Mouse (Mus musculus) kidney, postnatal 10 days (tissue): Measurements from ENCODE around the gene Ppm1l.

Experiments
- DNase-seq: peaks from one replicate; pipeline ENCODE4 v3.0.0; 2021; ENCODE audit warnings: mixed read lengths

Ppm1l gene

DNA sequence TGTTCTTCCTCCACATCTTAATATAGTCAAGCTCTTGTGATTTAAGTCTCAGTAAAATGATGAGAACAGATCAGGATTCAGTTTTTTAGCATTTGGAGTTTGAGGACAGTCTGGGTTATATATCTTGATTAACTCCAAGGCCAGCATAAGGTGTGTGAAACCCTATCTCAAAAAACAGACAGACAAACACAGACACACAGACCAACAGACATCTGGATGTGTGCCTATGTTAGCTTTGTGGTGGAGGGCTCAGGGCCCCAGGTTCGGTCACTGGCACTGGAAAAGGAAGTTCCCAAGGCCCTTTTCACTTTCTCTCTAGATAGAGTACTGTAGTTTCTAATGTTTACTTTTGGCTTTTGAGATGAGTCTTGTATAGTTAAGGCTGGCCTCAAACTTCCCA is 23.8 kb downstream of the Ppm1l start:
- no peak for DNase-seq

DNA sequence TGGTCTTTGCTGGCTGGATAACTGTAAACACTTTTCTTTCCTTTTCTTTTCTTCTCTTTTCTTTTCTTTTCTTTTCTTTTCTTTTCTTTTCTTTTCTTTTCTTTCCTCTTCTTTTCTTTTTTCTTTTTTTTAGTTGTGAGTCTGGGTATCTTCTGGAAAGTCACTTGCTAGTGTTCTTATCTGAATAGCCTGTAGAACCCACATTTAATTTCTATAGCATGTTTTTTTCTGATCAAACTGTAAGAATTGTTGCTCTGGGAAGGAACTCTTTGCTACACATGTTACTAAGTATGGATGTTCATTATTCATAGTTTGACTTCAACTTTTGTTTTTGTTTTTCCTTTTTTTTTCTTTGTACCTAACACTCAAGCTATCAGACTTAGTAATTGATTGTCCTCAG is 24.3 kb downstream of the Ppm1l start:
- DNase-seq: no peak

DNA sequence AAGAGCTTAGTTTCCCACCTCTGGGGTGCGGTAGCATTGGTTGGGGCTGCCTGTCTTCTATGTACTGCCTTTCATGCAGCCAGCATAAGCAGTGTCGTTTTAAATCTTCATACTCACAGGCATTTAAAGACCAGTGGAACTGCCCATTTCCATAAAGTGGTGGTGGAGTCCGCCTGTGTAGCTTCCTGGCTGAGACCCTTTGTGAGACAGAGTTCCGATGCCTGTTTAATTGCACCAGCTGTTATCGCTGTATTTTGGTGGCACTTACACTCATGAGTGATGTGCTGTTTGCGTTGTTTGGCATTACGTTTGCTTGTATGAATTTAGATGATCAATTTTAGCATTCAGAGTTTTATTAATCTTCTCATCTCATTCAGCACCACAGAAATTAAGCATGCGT is 24.9 kb downstream of the Ppm1l start:
- DNase-seq: no peak

DNA sequence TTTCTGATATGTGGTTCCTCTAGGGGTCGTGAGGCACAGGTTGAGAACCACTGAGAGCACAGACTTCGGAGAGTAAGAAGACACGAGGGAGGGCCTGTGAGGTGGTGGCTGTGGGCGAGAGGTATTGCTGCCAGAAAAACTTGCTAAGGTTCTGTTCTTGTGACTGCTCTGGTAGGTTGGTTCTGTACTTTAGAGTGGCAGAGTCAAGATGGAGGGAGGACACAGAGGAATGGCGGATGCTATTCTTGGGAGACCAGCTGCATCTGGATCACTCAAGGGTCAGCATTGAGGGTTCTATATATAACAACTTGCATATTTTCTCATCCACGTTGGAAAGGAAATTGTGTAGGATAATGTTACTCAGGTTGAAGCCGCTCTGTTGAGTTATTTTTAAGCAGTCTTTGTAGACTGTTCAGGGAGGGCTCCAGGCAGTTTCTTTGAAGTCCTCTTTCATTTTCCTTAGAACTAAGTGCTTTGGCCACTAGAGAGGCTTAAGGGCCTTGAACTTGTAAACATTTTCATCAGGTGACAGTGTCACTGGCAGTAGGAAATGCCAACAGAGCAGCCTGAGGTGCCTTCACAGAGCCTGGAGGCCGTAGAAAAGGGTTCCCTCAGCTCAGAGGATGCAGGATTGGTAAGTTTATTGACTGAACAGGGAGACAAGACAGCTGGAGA is 25.7 kb downstream of the Ppm1l start:
- DNase-seq: no peak

DNA sequence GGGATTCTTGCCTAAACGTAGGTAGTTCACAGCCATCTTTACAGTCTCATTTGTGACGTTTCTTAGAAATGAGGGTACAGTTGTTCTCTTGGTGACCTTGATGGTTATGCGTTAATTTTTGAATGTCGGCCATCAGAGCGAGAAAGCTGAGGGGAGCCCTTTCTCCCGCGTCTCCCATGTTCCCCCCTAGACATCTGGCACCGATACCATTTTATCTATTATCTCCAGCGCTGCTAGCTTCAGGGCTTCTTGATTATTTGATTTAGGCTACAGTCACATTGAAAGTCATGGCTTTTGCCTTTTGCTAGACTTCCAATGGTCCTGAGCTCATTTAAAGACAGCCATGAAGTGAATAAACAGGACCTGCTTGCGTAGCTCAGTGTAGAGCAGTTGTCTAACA is 26.5 kb downstream of the Ppm1l start:
- DNase-seq: no peak

DNA sequence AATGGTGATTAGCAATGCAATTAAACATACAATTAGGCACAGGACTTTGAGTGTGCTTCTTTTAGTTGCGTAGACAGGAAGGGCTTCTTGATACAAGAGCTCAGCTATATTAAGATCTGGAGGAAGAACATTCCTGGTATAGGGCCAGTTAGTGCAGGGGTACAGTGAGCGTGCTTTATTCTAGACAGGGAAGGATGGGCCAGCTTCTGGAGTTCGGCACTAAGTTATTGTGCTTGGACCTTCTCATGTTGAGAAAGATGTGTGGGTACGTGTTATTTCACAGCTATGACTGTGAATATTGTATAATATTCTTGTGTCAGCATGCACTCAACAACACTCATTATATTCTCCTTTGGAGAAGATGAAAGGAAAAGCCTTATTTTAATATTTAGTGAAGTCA is 29.9 kb downstream of the Ppm1l start:
- DNase-seq: no peak

DNA sequence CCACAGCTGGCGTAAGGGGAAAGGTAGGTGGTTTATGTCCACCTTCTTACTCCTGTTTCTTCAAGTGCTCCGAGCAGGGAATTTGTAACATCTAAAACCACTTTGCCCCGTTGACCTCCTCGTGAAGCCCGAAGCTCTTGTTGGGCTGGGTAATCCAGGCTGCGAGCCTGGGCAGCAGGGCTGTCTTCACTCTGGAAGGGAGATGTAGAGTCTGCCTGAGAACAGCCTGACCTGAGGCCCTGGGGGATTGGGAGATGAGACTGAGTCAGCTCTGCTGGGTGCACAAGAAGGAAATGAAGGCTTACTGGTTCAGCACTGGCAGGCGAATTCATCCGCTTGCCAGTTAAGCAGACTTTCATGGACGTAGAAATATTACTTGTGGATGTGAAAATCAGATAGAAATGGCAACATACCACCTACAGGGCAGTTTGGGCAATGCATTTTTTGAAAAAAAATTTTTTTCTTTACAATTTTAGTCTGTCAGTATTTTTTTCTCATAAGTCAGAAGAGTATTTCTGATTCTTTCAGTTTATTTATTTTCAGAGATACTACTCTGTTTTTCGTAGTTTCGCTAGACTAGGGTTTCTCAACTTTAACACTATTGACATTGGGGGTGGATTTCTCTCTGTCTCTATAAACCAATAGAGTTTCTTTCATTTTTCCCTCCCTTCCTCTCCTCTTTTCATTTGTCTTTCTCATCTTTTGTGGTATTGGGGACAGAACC is 31.7 kb downstream of the Ppm1l start:
- DNase-seq: no peak

DNA sequence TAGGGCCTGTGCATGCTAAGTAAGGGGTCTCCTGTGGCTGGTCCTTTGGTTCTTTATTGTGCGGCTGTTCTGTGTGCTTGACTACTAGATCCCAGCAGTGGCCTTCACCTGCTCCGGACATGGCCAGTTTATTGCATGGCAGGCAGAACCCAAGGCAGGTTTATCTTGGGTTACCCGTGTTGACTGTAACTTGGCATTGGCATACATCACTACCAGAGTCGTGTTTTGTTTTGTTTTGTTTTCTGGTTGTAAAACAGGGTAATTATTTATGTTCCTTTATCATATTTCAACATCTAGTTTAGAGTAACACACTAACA is 32.2 kb downstream of the Ppm1l start:
- DNase-seq: no peak

DNA sequence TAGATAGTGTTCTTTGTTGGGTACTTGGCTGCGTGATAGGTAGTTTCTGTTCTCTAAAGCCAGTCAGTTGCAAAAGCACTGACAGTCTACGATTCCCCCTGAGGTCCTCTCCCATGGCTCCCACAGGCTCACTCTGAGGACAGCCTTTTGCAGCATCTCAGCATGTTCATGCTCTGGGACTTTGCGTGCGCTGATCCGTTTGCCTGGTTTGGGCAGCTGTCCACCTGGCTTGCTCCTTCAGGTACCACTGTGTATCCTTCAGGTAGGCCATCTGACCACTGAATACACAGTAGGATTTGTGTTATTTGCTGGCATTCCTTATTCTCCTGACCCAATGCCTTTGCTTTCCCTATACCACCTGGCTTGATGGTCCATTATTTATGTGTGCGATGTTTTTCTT is 33.3 kb downstream of the Ppm1l start:
- no peak for DNase-seq

DNA sequence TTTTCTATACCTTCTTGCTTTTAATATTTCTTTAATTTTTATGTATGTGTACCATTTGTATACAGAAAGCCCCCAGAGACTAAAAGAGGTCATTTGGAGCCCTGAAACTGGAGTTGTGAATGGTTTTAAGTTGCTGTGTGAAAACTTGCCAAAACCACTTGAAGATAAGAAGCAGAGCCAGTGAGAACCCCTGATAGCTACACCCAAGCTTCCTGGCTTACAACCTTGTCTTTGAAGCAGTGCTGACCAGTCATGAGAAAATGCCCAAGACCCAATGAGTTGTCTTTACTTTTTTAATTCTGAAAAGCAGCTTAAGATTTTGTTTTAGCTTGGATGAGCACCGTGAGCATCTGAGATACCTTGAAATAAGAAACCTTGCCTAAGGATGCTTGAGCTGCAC is 35.5 kb downstream of the Ppm1l start:
- DNase-seq: no peak

DNA sequence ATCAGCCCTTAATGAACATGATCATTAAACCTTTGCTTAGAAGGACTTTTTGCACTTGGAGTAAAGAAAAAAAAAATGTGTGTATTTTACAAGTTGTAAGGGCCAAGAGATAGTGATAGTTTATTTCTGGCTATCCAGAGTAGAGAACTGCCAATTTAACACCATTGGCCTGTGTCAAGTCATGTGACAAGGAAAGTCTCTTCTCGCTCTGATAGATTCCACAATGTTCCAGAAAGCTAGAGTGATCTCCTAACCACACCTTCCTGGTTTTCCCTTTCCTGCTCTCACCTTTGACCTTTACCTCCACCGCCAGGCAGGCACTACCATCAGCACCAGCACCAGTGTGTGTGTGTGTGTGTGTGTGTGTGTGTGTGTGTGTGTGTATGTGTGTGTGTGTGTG is 38.0 kb downstream of the Ppm1l start:
- no peak for DNase-seq

DNA sequence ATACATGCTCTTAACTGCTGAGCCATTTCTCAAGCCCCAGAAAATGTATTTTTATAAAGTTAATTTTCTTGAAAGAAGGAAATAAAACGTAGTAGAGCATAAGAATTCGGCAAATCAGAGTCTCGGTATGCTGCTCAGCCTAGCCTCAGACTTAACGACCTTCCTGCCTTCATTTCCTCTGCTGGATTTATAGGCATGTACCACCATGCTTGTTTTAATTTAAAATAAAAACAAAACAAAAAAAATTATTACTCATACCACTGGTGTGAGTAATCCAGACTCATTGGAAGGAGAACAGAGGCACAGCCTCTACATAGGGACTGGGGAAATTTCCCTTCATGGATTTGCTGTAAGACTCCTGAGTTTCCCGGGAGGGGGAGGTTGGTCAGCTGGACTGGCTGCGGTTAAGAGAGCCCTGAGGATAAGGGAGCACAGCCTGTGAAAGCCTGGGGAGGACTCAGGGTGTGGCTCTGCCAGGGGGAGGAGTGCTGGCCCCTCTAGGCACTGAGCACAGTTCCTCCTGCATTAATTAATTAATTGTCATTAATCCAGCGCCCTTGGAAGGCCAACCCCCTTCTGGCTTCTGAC is 39.5 kb downstream of the Ppm1l start:
- DNase-seq: no peak

DNA sequence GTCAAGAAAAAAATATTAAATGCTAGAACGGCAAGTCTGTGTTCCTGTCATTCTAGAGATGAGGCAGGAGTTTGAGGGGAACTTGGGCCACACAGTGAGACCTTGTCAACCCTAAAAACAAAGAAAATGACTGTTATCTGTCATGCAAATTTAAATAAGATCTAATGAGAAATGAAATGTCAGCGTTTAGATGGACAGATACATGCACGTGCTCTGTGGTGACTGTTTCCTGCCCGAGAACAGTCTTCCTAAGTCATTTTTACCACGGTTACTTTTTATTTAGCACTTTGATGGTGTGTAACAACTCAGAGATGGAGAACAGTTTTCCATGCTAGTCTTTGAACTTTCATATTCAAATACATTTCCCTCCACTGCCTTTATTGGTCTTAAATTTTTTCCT is 40.1 kb downstream of the Ppm1l start:
- DNase-seq: no peak

DNA sequence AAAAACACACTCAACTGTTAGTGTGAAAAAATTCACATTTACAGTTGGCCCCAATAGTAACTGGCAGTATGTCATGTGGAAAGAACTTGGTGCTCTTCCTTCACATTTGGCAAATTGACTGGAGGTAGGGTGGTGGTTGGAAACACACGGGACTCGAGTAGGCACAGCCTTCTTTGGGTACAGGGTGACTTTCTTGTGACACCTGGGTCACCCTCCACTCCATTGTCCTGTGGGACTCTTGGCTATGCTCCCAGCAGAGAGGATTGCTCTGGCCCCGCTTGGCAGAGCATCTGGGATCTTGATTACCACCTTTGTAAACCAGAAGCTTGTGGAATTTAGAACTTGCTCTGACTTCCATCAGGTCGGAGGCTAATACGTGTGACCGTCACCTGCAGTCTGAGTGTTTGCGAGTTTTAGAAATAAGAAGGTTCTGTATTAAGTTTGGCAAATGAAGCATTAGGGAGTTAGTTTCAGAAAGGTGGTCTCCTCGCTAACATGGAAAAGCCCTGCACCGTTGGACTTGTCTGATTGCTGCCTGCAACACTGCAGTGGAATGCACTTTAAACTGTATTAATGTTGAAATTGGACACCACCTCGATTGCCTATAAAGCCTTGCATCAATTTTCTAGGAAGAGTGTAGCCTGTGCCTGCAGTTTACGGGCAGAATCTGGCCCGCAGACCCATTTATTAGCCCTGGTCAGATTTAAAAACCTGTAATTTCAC is 41.4 kb downstream of the Ppm1l start:
- DNase-seq: no peak

DNA sequence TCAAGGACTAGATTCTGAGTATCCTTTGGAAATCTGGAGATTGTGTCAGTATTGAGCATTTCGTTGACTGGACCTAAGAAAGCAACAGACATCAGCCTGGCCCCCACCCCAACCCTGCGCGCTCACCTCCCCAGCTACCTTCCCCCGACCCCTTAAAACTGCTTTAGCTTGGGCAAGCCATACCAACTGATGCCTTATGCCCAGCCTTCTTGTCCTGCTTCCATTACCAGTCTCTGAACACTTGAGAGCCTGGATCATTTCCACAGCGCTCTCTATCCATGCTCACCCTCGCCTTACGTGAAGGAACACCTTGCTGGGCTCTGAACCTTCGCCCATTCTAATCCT is 41.9 kb downstream of the Ppm1l start:
- DNase-seq: no peak

DNA sequence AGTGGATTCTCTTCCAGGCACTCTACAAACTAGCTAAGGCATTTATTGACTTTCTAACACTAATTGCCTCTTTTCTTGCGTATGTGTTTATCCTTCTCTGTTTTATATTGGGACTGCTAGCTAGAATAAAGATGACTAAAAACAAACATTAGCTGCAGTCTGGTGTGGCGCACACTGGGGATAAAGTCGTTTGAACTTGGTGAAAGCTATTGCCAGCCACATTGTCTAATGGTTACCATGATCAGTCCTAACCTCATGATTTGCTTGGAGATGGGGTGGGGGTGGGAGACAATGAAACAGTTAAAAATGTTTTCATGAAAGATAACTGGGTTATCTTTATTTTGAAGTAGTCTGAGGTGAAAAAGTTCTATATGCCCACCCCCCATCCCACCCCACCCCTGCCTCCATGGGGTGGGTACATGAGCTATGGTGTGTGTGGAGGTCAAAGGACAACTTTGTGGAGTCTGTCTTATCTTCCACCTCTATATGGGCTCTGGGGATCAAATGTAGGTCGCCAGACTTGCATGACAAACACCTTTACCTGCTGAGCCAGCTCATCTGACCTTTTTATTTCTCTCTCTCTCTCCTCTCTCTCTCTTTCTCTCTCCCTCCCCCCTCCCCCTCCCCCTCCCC is 43.7 kb downstream of the Ppm1l start:
- DNase-seq: no peak

DNA sequence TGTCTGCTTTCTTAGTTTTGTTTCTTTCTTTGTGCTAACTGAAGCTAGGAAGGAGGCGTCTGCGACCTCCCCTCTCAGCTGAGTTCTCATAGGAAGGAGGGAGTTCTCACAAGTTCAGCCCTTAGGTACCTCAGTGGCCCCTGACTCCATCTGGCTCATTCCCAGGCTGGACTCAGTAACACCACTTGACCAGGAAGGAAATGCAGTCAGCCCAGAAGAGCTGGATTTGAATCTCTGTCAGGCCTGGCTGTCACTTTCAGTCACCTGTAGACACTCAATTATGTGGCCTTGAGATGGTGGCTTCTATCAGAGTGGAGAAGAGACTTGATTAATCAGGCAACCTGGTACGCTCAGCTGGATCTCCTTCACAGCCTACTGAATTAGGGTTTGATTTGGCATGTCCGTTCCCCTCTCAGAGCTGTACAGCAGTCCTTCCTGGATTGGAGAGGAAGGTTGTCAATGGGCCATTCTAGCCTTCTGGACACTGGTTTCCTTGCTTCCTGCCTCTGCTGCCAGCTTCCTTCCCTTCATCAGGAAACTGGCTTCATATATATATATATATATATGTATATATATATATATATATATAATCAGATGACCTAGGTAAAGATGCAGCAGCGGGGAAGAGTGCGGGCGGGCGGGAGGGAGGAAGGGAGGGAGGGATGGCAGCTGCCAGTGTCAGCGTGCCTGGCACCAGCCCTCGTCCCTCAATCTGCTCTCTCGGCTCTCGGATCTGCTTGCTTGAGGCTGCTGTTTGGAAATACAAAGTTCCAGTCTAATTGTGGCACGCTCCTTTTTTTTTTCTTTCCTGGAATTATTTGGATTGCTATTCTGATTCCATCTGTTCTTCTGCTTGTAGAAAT is 45.1 kb downstream of the Ppm1l start:
- DNase-seq: no peak

DNA sequence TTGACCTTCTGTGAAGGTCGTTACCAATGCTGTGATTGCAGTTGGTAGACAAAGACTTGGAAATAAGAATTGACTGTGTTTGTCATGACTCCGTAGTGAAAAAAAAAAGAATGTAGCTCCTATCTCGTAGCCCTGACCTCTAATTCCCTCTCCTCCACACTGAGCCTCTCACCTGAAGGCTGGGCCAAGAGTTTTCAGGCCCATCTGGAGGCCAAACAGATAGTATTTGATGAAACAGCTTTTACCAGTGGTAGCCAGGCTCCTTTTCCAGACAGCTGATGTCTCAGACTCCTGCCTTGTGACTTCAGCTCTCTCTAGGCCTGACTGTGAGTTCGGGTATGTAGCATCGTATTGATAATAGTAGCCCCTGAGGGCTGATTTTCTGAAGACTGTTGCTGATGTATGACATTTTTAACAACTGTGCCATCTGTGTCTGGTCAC is 45.7 kb downstream of the Ppm1l start:
- no peak for DNase-seq

DNA sequence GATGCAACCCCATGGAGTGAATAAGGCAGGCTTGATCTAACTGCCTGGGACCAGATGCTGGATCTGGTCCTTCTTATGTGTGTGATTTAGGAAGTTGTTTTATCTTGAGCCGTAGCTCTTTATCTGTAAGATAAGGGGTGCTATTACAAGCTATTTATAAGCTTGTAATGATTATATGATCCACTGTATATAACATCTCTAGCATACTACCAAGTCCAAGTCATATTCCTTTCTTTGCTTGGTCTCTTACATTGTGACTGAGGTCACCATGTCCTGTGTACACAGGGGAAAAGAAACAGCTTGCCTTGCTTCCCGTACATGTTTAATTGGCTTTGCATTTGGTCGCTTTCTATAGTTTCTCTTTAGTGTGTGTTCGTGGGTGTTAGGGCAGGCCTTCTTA is 46.2 kb downstream of the Ppm1l start:
- DNase-seq: no peak

DNA sequence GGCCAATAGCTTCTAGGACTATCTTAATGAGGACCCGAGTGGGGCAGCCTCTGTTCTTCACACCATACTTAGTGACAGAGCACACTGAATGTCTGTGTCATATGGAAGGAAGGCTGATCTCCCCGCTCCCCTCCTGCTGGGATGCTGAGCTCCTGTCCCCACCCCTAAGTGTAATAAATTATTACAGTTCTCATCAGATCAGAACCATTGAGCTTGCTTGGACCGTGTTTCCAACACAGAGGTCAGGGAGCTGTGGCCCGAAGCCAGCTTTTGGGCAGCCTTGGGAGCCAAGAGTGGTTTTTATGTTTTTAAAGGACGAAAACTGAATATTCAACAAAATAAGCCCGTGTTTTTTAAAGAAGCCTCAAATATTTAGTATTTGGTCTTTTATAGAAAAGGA is 47.5 kb downstream of the Ppm1l start:
- DNase-seq: no peak

DNA sequence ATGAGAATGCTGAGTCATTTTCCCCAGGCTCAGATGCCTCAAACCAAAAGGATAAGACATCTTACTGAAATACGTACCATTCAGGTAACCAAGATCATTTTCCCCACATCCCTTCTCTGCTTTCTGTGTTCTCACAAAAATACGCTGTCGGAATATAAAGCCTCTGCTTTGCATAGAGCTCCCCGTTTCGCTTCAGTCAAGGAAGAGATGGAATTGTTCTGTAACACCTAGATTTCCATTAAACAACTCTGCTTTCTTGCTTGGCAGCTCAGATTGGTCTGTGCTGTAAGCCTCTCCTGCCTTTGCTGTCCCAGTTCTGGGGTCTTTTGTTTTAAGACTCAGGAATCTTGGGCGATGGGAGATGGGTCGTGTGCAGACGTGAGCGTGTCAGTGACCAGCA is 51.3 kb downstream of the Ppm1l start:
- DNase-seq: no peak

DNA sequence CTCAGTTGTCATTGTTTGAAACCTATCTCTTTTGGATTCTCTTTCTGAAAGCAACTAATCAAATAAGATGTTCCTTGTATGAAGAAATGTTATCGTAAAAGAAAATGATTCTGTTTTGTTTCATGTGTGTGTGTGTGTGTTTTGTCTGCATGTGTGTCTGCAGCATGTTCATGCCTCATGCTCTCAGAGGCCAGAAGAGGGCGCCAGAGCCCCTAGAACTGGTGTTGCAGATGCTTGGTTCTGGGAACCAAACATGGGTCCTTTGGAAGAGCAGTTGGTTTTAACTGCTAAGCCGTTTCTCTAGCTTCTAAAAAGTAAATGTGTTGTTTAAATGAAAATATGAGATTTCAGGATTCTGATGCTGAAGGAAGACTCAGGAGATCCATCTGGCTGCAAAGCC is 56.1 kb downstream of the Ppm1l start:
- no peak for DNase-seq
